Comparison of ENCODE assay signal across 9 mouse cellular contexts in the genomic region with DNA sequence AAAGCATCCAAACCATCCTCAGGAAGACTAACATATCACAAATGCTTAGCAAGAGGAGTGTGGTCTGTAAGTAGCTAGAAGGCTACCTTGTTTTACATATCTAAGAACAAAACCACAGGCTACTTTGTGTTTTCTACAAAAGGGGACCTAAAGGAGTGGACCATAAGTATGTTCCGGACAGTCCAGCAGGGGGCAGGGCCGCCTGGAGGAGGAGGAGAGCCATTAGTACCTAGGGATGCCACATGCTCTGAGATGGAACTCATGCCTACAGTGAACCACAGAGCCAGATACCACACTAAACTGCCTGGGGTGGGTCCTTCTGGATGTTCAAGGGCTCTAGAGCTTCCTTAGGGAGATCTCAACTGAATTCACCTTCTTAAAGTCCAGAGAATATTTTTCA. TPM values are rescaled to one million over a fixed set of nuclear protein-coding genes. Genes with fewer than 3 reads are reported as not detected.
A peak's percentile ranks its signal among the peaks of the same experiment; 100 is the strongest.
DNase-seq lines count a peak whose midpoint lies in the region; ATAC-seq and TF ChIP-seq lines count a peak whose summit lies in the region.
"Had no signal": no experiment of that assay in that cellular context is flagged by ENCODE, and none has a peak within 500 bp of the region (broad histone marks: within the 10 kb centered on the region; RNA-seq: fewer than 3 reads in every experiment).

No protein-coding gene starts in this region.

- H3K9ac ChIP-seq in kidney, embryonic 16.5 days (replicated peaks; ENCODE audit: low read length) = no peak overlapping the region
- H3K9ac ChIP-seq: limb, embryonic 13.5 days had no signal

- intact Hi-C loops in heart, postnatal 10 days (cut with DNase I) = no loop called here
- intact Hi-C loops in heart, postnatal 25 days (cut with DNase I) = no loop called here
- intact Hi-C loops in left cerebral cortex, postnatal 10 days (cut with DNase I) = no loop called here

- no peaks in the 10 kb centered on the region for H3K4me1 ChIP-seq in bone marrow, adult 2 months (ENCODE audit: control insufficient read depth, insufficient read depth, low read length)
- peaks cover under 1% of the 10 kb centered on the region; the same call in 1 of the 2 replicates for H3K4me1 ChIP-seq in kidney, embryonic 16.5 days (ENCODE audit: insufficient read depth, low read length)
- H3K4me1 ChIP-seq: limb, embryonic 13.5 days had no signal

- peak; percentile 82; the same call in 1 of the 2 replicates for ATAC-seq in kidney, embryonic 16.5 days (ENCODE audit: low FRiP score, low TSS enrichment)

- TF ChIP-seq POLR2A in bone marrow, adult 2 months (IDR thresholded peaks at IDR 0.05; ENCODE audit: borderline replicate concordance, control insufficient read depth, low read depth, low read length) = no peak

- WGBS in bone marrow, adult 2 months = 61% methylated on average over 2 of the region's 2 CpGs
- WGBS in kidney, embryonic 16.5 days = 54% methylated on average over 2 of the region's 2 CpGs

- TF ChIP-seq CTCF in bone marrow, adult 2 months (IDR thresholded peaks at IDR 0.05; ENCODE audit: control insufficient read depth, insufficient read depth, low read length) = peak; percentile 71

- H3K27me3 ChIP-seq in kidney, embryonic 16.5 days (ENCODE audit: insufficient read depth, low read length) = no peaks in the 10 kb centered on the region
- H3K27me3 ChIP-seq: limb, embryonic 13.5 days had no signal

- DNase-seq in heart, postnatal 10 days = peak; percentile 33 to 54
- DNase-seq in heart, postnatal 25 days (ENCODE audit: low spot score) = no peak
- peak; percentile 17 to 47 for DNase-seq in B cell, adult 2 months
- DNase-seq in mesoderm, embryonic 11.5 days (ENCODE audit: low read depth, low spot score) = peak; percentile 36
- DNase-seq in left cerebral cortex, postnatal 10 days (ENCODE audit: extremely low spot score in 1 of 2, low spot score in 2 of 2) = no peak
- no peak for DNase-seq in right cerebral cortex, postnatal 10 days (ENCODE audit: low spot score in 2 of 2)

- H3K27ac ChIP-seq in bone marrow, adult 2 months (ENCODE audit: control insufficient read depth, insufficient read depth, low read depth, low read length, poor library complexity) = no peak overlapping the region
- no peak overlapping the region for H3K27ac ChIP-seq in kidney, embryonic 16.5 days (ENCODE audit: low read length)
- H3K27ac ChIP-seq: limb, embryonic 13.5 days had no signal

- H3K4me3 ChIP-seq in bone marrow, adult 2 months (replicated peaks; ENCODE audit: control insufficient read depth, low read depth, low read length) = no peak overlapping the region
- no peak overlapping the region for H3K4me3 ChIP-seq in kidney, embryonic 16.5 days (ENCODE audit: low read length)
- H3K4me3 ChIP-seq: limb, embryonic 13.5 days had no signal

- peaks cover 15% of the 10 kb centered on the region for H3K36me3 ChIP-seq in kidney, embryonic 16.5 days (ENCODE audit: insufficient read depth, low read length)

- H3K9me3 ChIP-seq in kidney, embryonic 16.5 days (ENCODE audit: low read length) = no peaks in the 10 kb centered on the region
- H3K9me3 ChIP-seq: limb, embryonic 13.5 days had no signal

- H3K4me2 ChIP-seq in kidney, embryonic 16.5 days (replicated peaks; ENCODE audit: low read depth, low read length) = no peak overlapping the region
- H3K4me2 ChIP-seq: limb, embryonic 13.5 days had no signal

RNA-seq across cellular contexts. Expression of a gene that starts 14.3 kb away (rescaled TPM):
- 10 to 100 TPM; 89.2 to 93.1 TPM for total RNA-seq in heart, postnatal 10 days (2021)
- total RNA-seq in heart, postnatal 25 days (2021) = 100 to 1,000 TPM; 102 to 106 TPM
- polyA plus RNA-seq in bone marrow, adult 2 months (2011; ENCODE audit: insufficient read depth, insufficient read length, low replicate concordance, missing spikeins) = 9.8 and 26.6 TPM in 2 replicates
- 54.3 and 56.0 TPM in 2 replicates for polyA plus RNA-seq in kidney, embryonic 16.5 days (2015; fragmentation: Nextera tagmentation; extraction: Ambion mirVana)
- total RNA-seq in left cerebral cortex, postnatal 10 days (2021) = 10 to 100 TPM; 21.8 to 22.4 TPM

RNA-seq across cellular contexts. Expression of a gene that starts 14.4 kb away (rescaled TPM):
- total RNA-seq in heart, postnatal 10 days (2021) = 1 to 10 TPM; 5.7 to 6.1 TPM
- total RNA-seq in heart, postnatal 25 days (2021) = 1 to 10 TPM; 8.3 to 8.5 TPM
- 1.5 and 2.0 TPM in 2 replicates for polyA plus RNA-seq in bone marrow, adult 2 months (2011; ENCODE audit: insufficient read depth, insufficient read length, low replicate concordance, missing spikeins)
- 4.0 and 4.6 TPM in 2 replicates for polyA plus RNA-seq in kidney, embryonic 16.5 days (2015; fragmentation: Nextera tagmentation; extraction: Ambion mirVana)
- total RNA-seq in left cerebral cortex, postnatal 10 days (2021) = 1 to 10 TPM; 9.6 TPM

RNA-seq across cellular contexts. Expression of a gene that starts 30.5 kb away (rescaled TPM):
- 10 to 100 TPM; 33.6 to 34.8 TPM for total RNA-seq in heart, postnatal 10 days (2021)
- total RNA-seq in heart, postnatal 25 days (2021) = 10 to 100 TPM; 19.5 to 22.1 TPM
- polyA plus RNA-seq in bone marrow, adult 2 months (2011; ENCODE audit: insufficient read depth, insufficient read length, low replicate concordance, missing spikeins) = 29.1 and 31.8 TPM in 2 replicates
- polyA plus RNA-seq in kidney, embryonic 16.5 days (2015; fragmentation: Nextera tagmentation; extraction: Ambion mirVana) = 85.5 and 93.7 TPM in 2 replicates
- 10 to 100 TPM; 35.0 to 36.5 TPM for total RNA-seq in left cerebral cortex, postnatal 10 days (2021)

Comparison
In these comparisons a context has a peak if more than half of its experiments do, and no peak if none do; other contexts are left out.
1. DNase-seq: peak in heart, postnatal 10 days (2 of 2), B cell, adult 2 months (2 of 2) and mesoderm, embryonic 11.5 days (single experiment); none in heart, postnatal 25 days (single experiment), left cerebral cortex, postnatal 10 days (0 of 2) and right cerebral cortex, postnatal 10 days (0 of 2).